Mouse (Mus musculus): ENCODE measurements around the gene Dnah6. TPM values are rescaled to one million over a fixed set of nuclear protein-coding genes. Genes with fewer than 3 reads are reported as not detected.

Gene Dnah6
- polyA plus RNA-seq, 1 experiment, result 1.9 TPM

- Histone ChIP-seq H3K27me3 (ENCODE audit: control insufficient read depth, insufficient read depth, low read length) (no peaks in the 10 kb centered on the region), H3K27ac (ENCODE audit: insufficient read depth, low read length) (no peak overlapping the region), H3K4me3 (replicated peaks; ENCODE audit: insufficient read depth, low read depth, low read length) (no peak overlapping the region), H3K4me1 (ENCODE audit: control insufficient read depth, insufficient read depth, low read length) (no peaks in the 10 kb centered on the region)
- TF ChIP-seq CTCF (IDR thresholded peaks at IDR 0.05; ENCODE audit: borderline replicate concordance, insufficient read depth, low read depth, low read length) (no peak), POLR2A (IDR thresholded peaks at IDR 0.05; ENCODE audit: borderline replicate concordance, insufficient read depth, low read length) (no peak)
- 80% methylated on average over 5 of the region's 5 CpGs for WGBS
- no peak for DNase-seq
Observed at GRCm38 (mm10) chr6:73003601-73004000, 217.8 kb downstream of the Dnah6 start.

- H3K4me3 ChIP-seq (replicated peaks; ENCODE audit: insufficient read depth, low read depth, low read length), result no peak overlapping the region
- 55% methylated on average over 1 of the region's 1 CpGs for WGBS
- no peaks in the 10 kb centered on the region for H3K27me3 ChIP-seq (ENCODE audit: control insufficient read depth, insufficient read depth, low read length)
- H3K27ac ChIP-seq (ENCODE audit: insufficient read depth, low read length), result no peak overlapping the region
- H3K4me1 ChIP-seq (ENCODE audit: control insufficient read depth, insufficient read depth, low read length), result no peaks in the 10 kb centered on the region
- no peak for TF ChIP-seq POLR2A (IDR thresholded peaks at IDR 0.05; ENCODE audit: borderline replicate concordance, insufficient read depth, low read length)
- TF ChIP-seq CTCF (IDR thresholded peaks at IDR 0.05; ENCODE audit: borderline replicate concordance, insufficient read depth, low read depth, low read length), result no peak
- DNase-seq, result no peak
Observed at GRCm38 (mm10) chr6:73002391-73002790, 219.1 kb downstream of the Dnah6 start.

DNA sequence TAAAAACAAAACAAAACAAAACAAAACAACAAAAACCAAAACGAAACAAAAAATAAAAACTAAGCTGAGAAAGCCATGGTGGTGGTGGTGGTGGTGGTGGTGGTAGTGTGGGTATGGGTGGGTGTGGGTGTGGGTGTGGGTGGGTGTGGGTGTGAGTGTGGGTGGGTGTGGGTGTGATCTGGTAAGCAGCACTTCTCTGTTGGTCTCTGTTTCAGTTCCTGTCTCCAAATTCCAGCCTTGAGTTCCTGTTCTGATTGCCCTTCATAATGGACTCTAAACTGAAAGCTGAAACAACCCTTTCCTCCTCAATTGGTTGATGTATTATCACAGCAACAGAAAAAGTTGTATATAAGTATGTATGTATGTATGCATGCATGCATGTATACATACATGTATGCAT lies 222.6 kb downstream of the Dnah6 start:
- Histone ChIP-seq H3K27ac (ENCODE audit: insufficient read depth, low read length) (no peak overlapping the region), H3K27me3 (ENCODE audit: control insufficient read depth, insufficient read depth, low read length) (no peaks in the 10 kb centered on the region), H3K4me3 (replicated peaks; ENCODE audit: insufficient read depth, low read depth, low read length) (no peak overlapping the region), H3K4me1 (ENCODE audit: control insufficient read depth, insufficient read depth, low read length) (no peaks in the 10 kb centered on the region)
- 94% methylated on average over 1 of the region's 1 CpGs for WGBS
- TF ChIP-seq CTCF (IDR thresholded peaks at IDR 0.05; ENCODE audit: borderline replicate concordance, insufficient read depth, low read depth, low read length) (no peak), POLR2A (IDR thresholded peaks at IDR 0.05; ENCODE audit: borderline replicate concordance, insufficient read depth, low read length) (no peak)
- no peak for DNase-seq

GRCm38 (mm10) chr6:72993688-72994082 lies 227.8 kb downstream of the Dnah6 start:
- Histone ChIP-seq H3K4me1 (ENCODE audit: control insufficient read depth, insufficient read depth, low read length) (peaks cover 5% of the 10 kb centered on the region; the same call in 1 of the 2 replicates), H3K27ac (ENCODE audit: insufficient read depth, low read length) (no peak overlapping the region), H3K27me3 (ENCODE audit: control insufficient read depth, insufficient read depth, low read length) (no peaks in the 10 kb centered on the region), H3K4me3 (replicated peaks; ENCODE audit: insufficient read depth, low read depth, low read length) (no peak overlapping the region)
- DNase-seq, result no peak
- WGBS, result 84% methylated on average over 5 of the region's 5 CpGs
- TF ChIP-seq POLR2A (IDR thresholded peaks at IDR 0.05; ENCODE audit: borderline replicate concordance, insufficient read depth, low read length) (no peak), CTCF (IDR thresholded peaks at IDR 0.05; ENCODE audit: borderline replicate concordance, insufficient read depth, low read depth, low read length) (no peak)

DNA sequence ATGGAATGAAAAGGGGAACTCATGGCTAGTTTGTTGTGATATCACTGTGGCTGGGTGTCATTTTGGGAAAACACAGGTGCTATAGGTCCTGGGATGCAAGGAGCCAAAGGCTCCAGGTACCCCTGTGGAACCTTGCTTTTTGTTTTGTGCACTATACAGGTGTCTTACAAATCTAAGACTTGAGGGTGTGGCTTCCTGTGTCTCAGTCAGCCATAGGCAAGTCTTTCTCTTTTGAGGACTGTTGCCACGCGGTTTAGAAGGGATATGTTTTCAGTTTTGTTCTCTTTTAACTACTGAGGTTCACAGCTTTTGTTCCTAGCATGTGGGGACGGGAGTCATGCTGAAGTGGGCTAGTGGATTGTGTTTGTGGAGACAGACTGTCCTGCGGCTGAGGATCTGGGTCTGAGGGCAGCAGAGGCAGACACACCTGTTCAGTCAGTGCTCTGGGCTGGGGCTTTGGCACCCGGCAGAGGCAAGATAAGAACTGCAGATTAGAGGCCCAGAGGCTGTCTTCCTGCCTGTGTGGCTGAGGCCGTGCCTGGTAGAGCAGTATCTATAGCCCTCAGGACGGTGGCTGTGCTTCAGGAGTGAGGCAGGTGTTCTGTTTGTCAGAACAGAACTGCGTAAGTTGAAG lies 228.3 kb downstream of the Dnah6 start:
- Histone ChIP-seq H3K4me3 (replicated peaks; ENCODE audit: insufficient read depth, low read depth, low read length) (no peak overlapping the region), H3K27me3 (ENCODE audit: control insufficient read depth, insufficient read depth, low read length) (no peaks in the 10 kb centered on the region), H3K27ac (ENCODE audit: insufficient read depth, low read length) (no peak overlapping the region), H3K4me1 (ENCODE audit: control insufficient read depth, insufficient read depth, low read length) (peaks cover 5% of the 10 kb centered on the region; the same call in 1 of the 2 replicates)
- TF ChIP-seq POLR2A (IDR thresholded peaks at IDR 0.05; ENCODE audit: borderline replicate concordance, insufficient read depth, low read length) (no peak), CTCF (IDR thresholded peaks at IDR 0.05; ENCODE audit: borderline replicate concordance, insufficient read depth, low read depth, low read length) (no peak)
- 84% methylated on average over 8 of the region's 8 CpGs for WGBS
- DNase-seq, result no peak

DNA sequence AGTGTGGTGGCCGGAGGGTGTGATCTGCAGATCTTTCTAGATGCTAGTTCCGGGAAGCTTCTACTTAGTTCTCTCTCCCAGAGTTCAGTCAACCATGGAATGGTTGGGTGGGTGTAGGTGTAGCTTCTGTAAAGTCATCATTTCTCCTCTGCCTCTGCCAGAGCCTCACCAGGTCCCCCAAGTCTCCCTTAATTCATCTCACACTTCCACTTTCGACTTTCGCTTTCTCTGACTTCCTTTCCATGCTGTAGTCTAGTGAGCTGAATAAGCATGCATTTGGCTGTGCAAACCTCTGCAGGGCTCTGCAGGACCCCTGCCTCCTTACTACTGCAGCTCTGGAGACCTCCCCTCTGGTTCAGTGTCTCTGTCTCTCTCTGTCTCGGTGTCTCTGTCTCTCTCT lies 231.2 kb downstream of the Dnah6 start:
- 93% methylated on average over 5 of the region's 5 CpGs for WGBS
- no peak for DNase-seq
- H3K27ac ChIP-seq (ENCODE audit: insufficient read depth, low read length), result no peak overlapping the region

GRCm38 (mm10) chr6:72989028-72989736 lies 232.3 kb downstream of the Dnah6 start:
- H3K4me3 ChIP-seq (replicated peaks; ENCODE audit: insufficient read depth, low read depth, low read length), result no peak overlapping the region
- no peak for TF ChIP-seq CTCF (IDR thresholded peaks at IDR 0.05; ENCODE audit: borderline replicate concordance, insufficient read depth, low read depth, low read length)
- no peak for TF ChIP-seq POLR2A (IDR thresholded peaks at IDR 0.05; ENCODE audit: borderline replicate concordance, insufficient read depth, low read length)
- no peaks in the 10 kb centered on the region; the same call in 1 of the 2 replicates for H3K27me3 ChIP-seq (ENCODE audit: control insufficient read depth, insufficient read depth, low read length)
- 24% methylated on average over 7 of the region's 7 CpGs for WGBS
- H3K27ac ChIP-seq (ENCODE audit: insufficient read depth, low read length), result no peak overlapping the region
- DNase-seq, result peak; percentile 63 to 77
- peaks cover 5% of the 10 kb centered on the region; the same call in 1 of the 2 replicates for H3K4me1 ChIP-seq (ENCODE audit: control insufficient read depth, insufficient read depth, low read length)

More for the DNA sequence above, 231.2 kb downstream of the Dnah6 start:
- peaks cover 5% of the 10 kb centered on the region; the same call in 1 of the 2 replicates for H3K4me1 ChIP-seq (ENCODE audit: control insufficient read depth, insufficient read depth, low read length)
- TF ChIP-seq POLR2A (IDR thresholded peaks at IDR 0.05; ENCODE audit: borderline replicate concordance, insufficient read depth, low read length), result no peak
- TF ChIP-seq CTCF (IDR thresholded peaks at IDR 0.05; ENCODE audit: borderline replicate concordance, insufficient read depth, low read depth, low read length), result no peak
- no peak overlapping the region for H3K4me3 ChIP-seq (replicated peaks; ENCODE audit: insufficient read depth, low read depth, low read length)
- no peaks in the 10 kb centered on the region; the same call in 1 of the 2 replicates for H3K27me3 ChIP-seq (ENCODE audit: control insufficient read depth, insufficient read depth, low read length)

DNA sequence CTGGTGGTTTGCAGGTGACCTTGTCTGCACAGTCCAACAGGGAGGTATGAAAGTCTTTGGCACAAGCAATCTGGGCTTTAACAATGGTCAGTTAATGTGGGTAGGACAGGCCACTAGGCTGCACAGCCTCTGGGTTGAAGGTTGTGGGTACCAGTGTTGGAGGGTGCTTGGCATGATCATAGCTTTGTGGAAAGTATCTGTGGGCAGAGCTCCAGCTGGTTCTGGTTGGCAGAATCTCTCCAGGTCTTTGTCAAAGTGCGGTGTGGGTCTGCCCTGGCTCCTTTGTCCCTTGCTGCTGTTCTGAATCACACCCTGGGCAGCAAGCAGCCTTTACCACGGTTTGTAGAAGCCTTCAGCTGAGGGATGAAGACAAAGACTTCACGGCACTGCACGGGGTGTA lies 238.9 kb downstream of the Dnah6 start:
- H3K4me3 ChIP-seq (replicated peaks; ENCODE audit: insufficient read depth, low read depth, low read length), result no peak overlapping the region
- TF ChIP-seq CTCF (IDR thresholded peaks at IDR 0.05; ENCODE audit: borderline replicate concordance, insufficient read depth, low read depth, low read length) (no peak), POLR2A (IDR thresholded peaks at IDR 0.05; ENCODE audit: borderline replicate concordance, insufficient read depth, low read length) (no peak)
- no peak for DNase-seq
- H3K27me3 ChIP-seq (ENCODE audit: control insufficient read depth, insufficient read depth, low read length), result no peaks in the 10 kb centered on the region; the same call in 1 of the 2 replicates
- H3K4me1 ChIP-seq (ENCODE audit: control insufficient read depth, insufficient read depth, low read length), result no peaks in the 10 kb centered on the region
- H3K27ac ChIP-seq (ENCODE audit: insufficient read depth, low read length), result no peak overlapping the region
- 29% methylated on average over 4 of the region's 4 CpGs for WGBS

Data from cerebellum, adult 2 months (tissue).